ENCODE assay signal across 25 mouse cellular contexts in genomic region chr7:110811529-110811928, GRCm38 (mm10). TPM values are rescaled to one million over a fixed set of nuclear protein-coding genes. Genes with fewer than 3 reads are reported as not detected.
"Had no signal": no experiment of that assay in that cellular context is flagged by ENCODE, and none has a peak within 500 bp of the region (broad histone marks: within the 10 kb centered on the region; RNA-seq: fewer than 3 reads in every experiment).

No protein-coding gene starts in this region.

- H3K4me1 ChIP-seq: lung, embryonic 15.5 days; midbrain, embryonic 10.5 days; neural tube, embryonic 13.5 days had no signal

- H3K36me3 ChIP-seq: midbrain, embryonic 13.5 days had no signal

- H3K27ac ChIP-seq: limb, embryonic 10.5 days; limb, embryonic 13.5 days; liver, embryonic 12.5 days; liver, embryonic 15.5 days; lung, embryonic 15.5 days; midbrain, embryonic 10.5 days; midbrain, embryonic 13.5 days; neural tube, embryonic 13.5 days; stomach, postnatal 0 days had no signal

- H3K4me2 ChIP-seq: limb, embryonic 13.5 days; liver, embryonic 12.5 days; liver, embryonic 15.5 days; lung, embryonic 15.5 days; midbrain, embryonic 13.5 days; neural tube, embryonic 13.5 days had no signal

- H3K9me3 ChIP-seq: limb, embryonic 10.5 days; limb, embryonic 13.5 days; liver, embryonic 12.5 days; liver, embryonic 15.5 days; lung, embryonic 15.5 days; megakaryocyte, embryonic 14.5 days; midbrain, embryonic 10.5 days; midbrain, embryonic 13.5 days; neural tube, embryonic 13.5 days had no signal

- H3K4me3 ChIP-seq: limb, embryonic 10.5 days; limb, embryonic 13.5 days; liver, embryonic 12.5 days; liver, embryonic 15.5 days; lung, embryonic 15.5 days; megakaryocyte, embryonic 14.5 days; midbrain, embryonic 10.5 days; midbrain, embryonic 13.5 days; myocyte; neural tube, embryonic 13.5 days had no signal

- H3K9ac ChIP-seq: limb, embryonic 13.5 days; liver, embryonic 12.5 days; liver, embryonic 15.5 days; lung, embryonic 15.5 days; midbrain, embryonic 13.5 days; neural tube, embryonic 13.5 days had no signal

- H3K27me3 ChIP-seq: limb, embryonic 13.5 days; liver, embryonic 12.5 days; liver, embryonic 15.5 days; lung, embryonic 15.5 days; midbrain, embryonic 13.5 days; neural tube, embryonic 13.5 days had no signal

- DNase-seq: kidney, postnatal 14 days; kidney, postnatal 4 days; layer of hippocampus, adult 9-11 months; liver; lung, postnatal 10 days; lung, postnatal 36 days; retina, postnatal 1 day; right cerebral cortex, postnatal 4 days; thymus, adult 2 months; thymus, postnatal 14 days; thymus, postnatal 4 days had no signal

- ATAC-seq: liver, embryonic 12.5 days; midbrain, embryonic 13.5 days; midbrain, embryonic 16.5 days had no signal

RNA-seq across cellular contexts. Expression of gene Lyve1, which starts 51.5 kb away (rescaled TPM):
- total RNA-seq: monocyte, adult 5-6 weeks; neutrophil, adult 5-6 weeks had no signal
- polyA plus RNA-seq: myocyte had no signal
